Mouse (Mus musculus): ENCODE measurements around the gene Col23a1. TPM values are rescaled to one million over a fixed set of nuclear protein-coding genes. Genes with fewer than 3 reads are reported as not detected.

Col23a1 gene
- total and polyA plus RNA-seq, 3 experiments = 1.1 to 1.7 (median 1.3) TPM

- H3K36me3 ChIP-seq (ENCODE audit: control insufficient read depth, insufficient read depth, low read length) = no peaks in the 10 kb centered on the region
- H3K4me1 ChIP-seq (ENCODE audit: control insufficient read depth, insufficient read depth, low read length) = peaks cover 4% of the 10 kb centered on the region
- intact Hi-C loops (cut with DNase I) = no loop called here
- H3K27me3 ChIP-seq (ENCODE audit: control insufficient read depth, insufficient read depth, low read length) = no peaks in the 10 kb centered on the region
- 0 out of 2 replicates have a peak, but pooled peaks have one; percentile 31 for TF ChIP-seq EP300 (IDR thresholded peaks at IDR 0.05; ENCODE audit: insufficient read depth, low read depth, low read length)
- TF ChIP-seq POLR2A (IDR thresholded peaks at IDR 0.05; ENCODE audit: insufficient read depth, low read depth, low read length) = no peak
- 30% methylated on average over 4 of the region's 4 CpGs for WGBS
- H3K4me3 ChIP-seq = no peak overlapping the region
- no peak overlapping the region for H3K27ac ChIP-seq
- H3K9ac ChIP-seq (ENCODE audit: low read depth, low read length) = no peak overlapping the region
- no peaks in the 10 kb centered on the region for H3K79me2 ChIP-seq (replicated peaks; ENCODE audit: control insufficient read depth, insufficient read depth, low read length)
- peak; percentile 61 to 65 for DNase-seq
These were observed 53.6 kb downstream of the Col23a1 start for GRCm38 (mm10) chr11:51343312-51343711.

GRCm38 (mm10) chr11:51343728-51344289 is 54.1 kb downstream of the Col23a1 start:
- intact Hi-C loops (cut with DNase I) = no loop called here
- Histone ChIP-seq H3K4me3 (no peak overlapping the region), H3K9ac (ENCODE audit: low read depth, low read length) (no peak overlapping the region), H3K4me1 (ENCODE audit: control insufficient read depth, insufficient read depth, low read length) (peaks cover 4% of the 10 kb centered on the region), H3K79me2 (replicated peaks; ENCODE audit: control insufficient read depth, insufficient read depth, low read length) (no peaks in the 10 kb centered on the region), H3K27ac (no peak overlapping the region), H3K36me3 (ENCODE audit: control insufficient read depth, insufficient read depth, low read length) (no peaks in the 10 kb centered on the region), H3K27me3 (ENCODE audit: control insufficient read depth, insufficient read depth, low read length) (no peaks in the 10 kb centered on the region)
- DNase-seq = no peak
- 76% methylated on average over 5 of the region's 5 CpGs for WGBS
- no peak for TF ChIP-seq EP300 (IDR thresholded peaks at IDR 0.05; ENCODE audit: insufficient read depth, low read depth, low read length)
- no peak for TF ChIP-seq CTCF (IDR thresholded peaks at IDR 0.05)
- TF ChIP-seq POLR2A (IDR thresholded peaks at IDR 0.05; ENCODE audit: insufficient read depth, low read depth, low read length) = no peak

GRCm38 (mm10) chr11:51345481-51346465 is 56.1 kb downstream of the Col23a1 start:
- Histone ChIP-seq H3K4me3 (no peak overlapping the region), H3K4me1 (ENCODE audit: control insufficient read depth, insufficient read depth, low read length) (peaks cover 4% of the 10 kb centered on the region), H3K79me2 (replicated peaks; ENCODE audit: control insufficient read depth, insufficient read depth, low read length) (no peaks in the 10 kb centered on the region), H3K36me3 (ENCODE audit: control insufficient read depth, insufficient read depth, low read length) (no peaks in the 10 kb centered on the region), H3K27ac (peak overlapping the region; percentile 57), H3K9ac (ENCODE audit: low read depth, low read length) (no peak overlapping the region), H3K27me3 (ENCODE audit: control insufficient read depth, insufficient read depth, low read length) (no peaks in the 10 kb centered on the region; the same call in 1 of the 2 replicates)
- TF ChIP-seq POLR2A (IDR thresholded peaks at IDR 0.05; ENCODE audit: insufficient read depth, low read depth, low read length) = no peak
- TF ChIP-seq CTCF (IDR thresholded peaks at IDR 0.05) = no peak
- TF ChIP-seq EP300 (IDR thresholded peaks at IDR 0.05; ENCODE audit: insufficient read depth, low read depth, low read length) = peak; percentile 88
- 37% methylated on average over 21 of the region's 21 CpGs for WGBS
- DNase-seq = peak; percentile 47 to 65
- intact Hi-C loops (cut with DNase I) = no loop called here

GRCm38 (mm10) chr11:51347756-51348155 is 58.0 kb downstream of the Col23a1 start:
- DNase-seq = no peak
- Histone ChIP-seq H3K27me3 (ENCODE audit: control insufficient read depth, insufficient read depth, low read length) (no peaks in the 10 kb centered on the region; the same call in 1 of the 2 replicates), H3K79me2 (replicated peaks; ENCODE audit: control insufficient read depth, insufficient read depth, low read length) (no peaks in the 10 kb centered on the region), H3K36me3 (ENCODE audit: control insufficient read depth, insufficient read depth, low read length) (no peaks in the 10 kb centered on the region), H3K4me1 (ENCODE audit: control insufficient read depth, insufficient read depth, low read length) (peaks cover 4% of the 10 kb centered on the region), H3K9ac (ENCODE audit: low read depth, low read length) (no peak overlapping the region), H3K27ac (no peak overlapping the region), H3K4me3 (no peak overlapping the region)
- 94% methylated on average over 2 of the region's 2 CpGs for WGBS
- intact Hi-C loops (cut with DNase I) = no loop called here
- TF ChIP-seq CTCF (IDR thresholded peaks at IDR 0.05) (no peak), POLR2A (IDR thresholded peaks at IDR 0.05; ENCODE audit: insufficient read depth, low read depth, low read length) (no peak), EP300 (IDR thresholded peaks at IDR 0.05; ENCODE audit: insufficient read depth, low read depth, low read length) (no peak)

- DNase-seq = no peak
- TF ChIP-seq CTCF (IDR thresholded peaks at IDR 0.05) (no peak), EP300 (IDR thresholded peaks at IDR 0.05; ENCODE audit: insufficient read depth, low read depth, low read length) (no peak), POLR2A (IDR thresholded peaks at IDR 0.05; ENCODE audit: insufficient read depth, low read depth, low read length) (no peak)
- no peak overlapping the region for H3K4me3 ChIP-seq
- H3K4me1 ChIP-seq (ENCODE audit: control insufficient read depth, insufficient read depth, low read length) = peaks cover 2% of the 10 kb centered on the region; the same call in 1 of the 2 replicates
- no peaks in the 10 kb centered on the region for H3K79me2 ChIP-seq (replicated peaks; ENCODE audit: control insufficient read depth, insufficient read depth, low read length)
- H3K36me3 ChIP-seq (ENCODE audit: control insufficient read depth, insufficient read depth, low read length) = no peaks in the 10 kb centered on the region
- H3K27me3 ChIP-seq (ENCODE audit: control insufficient read depth, insufficient read depth, low read length) = no peaks in the 10 kb centered on the region; the same call in 1 of the 2 replicates
- no peak overlapping the region for H3K9ac ChIP-seq (ENCODE audit: low read depth, low read length)
- no peak overlapping the region for H3K27ac ChIP-seq
- intact Hi-C loops (cut with DNase I) = no loop called here
These were observed 59.9 kb downstream of the Col23a1 start for GRCm38 (mm10) chr11:51349665-51350064.

All from heart, adult 2 months (tissue).